Mouse (Mus musculus) B cell, adult 67 days (primary cell): ENCODE results near the gene Olfr456. TPM values are rescaled to one million over a fixed set of nuclear protein-coding genes. Genes with fewer than 3 reads are reported as not detected.

ENCODE experiments used
- total RNA-seq, 2 experiments: library from RNA; stranded (reverse); gene quantifications; 4 replicates each; pipeline ENCODE4 v1.2.4; 2023

The Olfr456 gene
- total RNA-seq = not detected

GRCm38 (mm10) chr6:42487114-42487513 is at the start of gene Olfr456:
Gene Olfr456 (minus strand): TSS chr6:42487214.

DNA sequence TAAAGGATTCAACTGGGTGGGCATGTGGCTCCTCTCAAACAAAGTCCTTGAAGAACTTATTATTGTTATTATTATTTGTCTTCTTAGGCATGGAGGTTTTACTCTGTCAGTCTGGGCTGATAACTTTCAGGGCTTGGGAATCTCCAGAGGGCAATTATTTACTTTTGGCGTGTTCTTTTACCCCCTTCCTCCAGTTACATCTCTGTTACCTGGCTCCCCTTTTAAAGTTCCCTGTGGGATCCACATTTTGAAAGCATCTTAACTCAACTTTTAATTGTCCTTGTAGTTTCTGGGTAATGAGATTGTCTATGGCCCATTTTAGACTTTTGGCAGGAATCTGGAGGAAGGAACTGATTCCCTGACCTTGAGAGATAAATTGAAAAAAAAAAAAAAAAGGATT is 10.8 kb downstream of the Olfr456 start, which contains the start of gene Olfr457:
Olfr457 (minus strand) TSS at position 101 of the 400 bp plus-strand sequence.

GRCm38 (mm10) chr6:42465096-42465495 is 21.9 kb downstream of the Olfr456 start, which contains the start of gene Olfr458:
Gene Olfr458 (minus strand): TSS chr6:42465196.

Other genes starting within 250 kb of the Olfr456 start
- gene Gstk1, start 241.3 kb downstream of the Olfr456 start, total RNA-seq = 1 to 10 TPM; 4.4 to 5.6 TPM
- gene Tmem139, start 225.2 kb downstream of the Olfr456 start, total RNA-seq = not detected
- 100 to 1,000 TPM; 113 to 126 TPM for gene Casp2, start 222.2 kb downstream of the Olfr456 start, total RNA-seq
- gene Clcn1, start 200.5 kb downstream of the Olfr456 start, total RNA-seq = 1 to 10 TPM; 1.5 to 2.1 TPM
- not detected for gene Fam131b, start 162.6 kb downstream of the Olfr456 start, total RNA-seq
- gene Zyx, start 137.6 kb downstream of the Olfr456 start, total RNA-seq = 10 to 100 TPM; 67.0 to 88.6 TPM
- not detected for gene Epha1, start 113.9 kb downstream of the Olfr456 start, total RNA-seq
- under 1 TPM in 1 of 2 experiments, not detected in 1; 0.64 TPM for gene Tas2r143, start 87.0 kb downstream of the Olfr456 start, total RNA-seq
- not detected for gene Tas2r135, start 81.8 kb downstream of the Olfr456 start, total RNA-seq
- gene Tas2r126, start 52.7 kb downstream of the Olfr456 start, total RNA-seq = not detected
- not detected for gene Olfr458, start 22.0 kb downstream of the Olfr456 start, total RNA-seq
- not detected for gene Olfr457, start 10.9 kb downstream of the Olfr456 start, total RNA-seq
- gene Olfr455, start 60.4 kb upstream of the Olfr456 start, total RNA-seq = not detected
- not detected for gene Tcaf3, start 110.5 kb upstream of the Olfr456 start, total RNA-seq
- not detected for gene Tcaf2, start 158.0 kb upstream of the Olfr456 start, total RNA-seq
- not detected for gene Tcaf1, start 222.9 kb upstream of the Olfr456 start, total RNA-seq